Mouse (Mus musculus) C2C12 (cell line): Measurements from ENCODE around the gene Olfr769. TPM values are rescaled to one million over a fixed set of nuclear protein-coding genes. Genes with fewer than 3 reads are reported as not detected.

Source experiments
- H3K27me3 ChIP-seq: one replicate; pipeline ENCODE4 v1.6.1; 2011; ENCODE audit not compliant: control insufficient read depth, insufficient read depth, insufficient read length
- H3K36me3 ChIP-seq: one replicate; pipeline ENCODE4 v1.6.1; 2011; ENCODE audit not compliant: control insufficient read depth, insufficient read depth
- H3K4me3 ChIP-seq: one replicate; pipeline ENCODE4 v1.5.1; 2011; ENCODE audit warnings: mild to moderate bottlenecking, control low read depth; ENCODE audit not compliant: poor library complexity, insufficient read depth, severe bottlenecking
- H3K79me2 ChIP-seq: one replicate; pipeline ENCODE4 v1.6.1; 2011; ENCODE audit not compliant: control insufficient read depth, insufficient read depth
- H3K79me3 ChIP-seq: one replicate; pipeline ENCODE4 v1.6.1; 2011; ENCODE audit warnings: low read depth, control low read depth
- H3ac ChIP-seq: one replicate; pipeline ENCODE3; 2011; ENCODE audit warnings: low read depth; ENCODE audit not compliant: control insufficient read depth, insufficient read length
- FOSL1 ChIP-seq: IDR thresholded peaks from one replicate; pipeline ENCODE4 v1.8.0; 2011; ENCODE audit warnings: mild to moderate bottlenecking, low read length; ENCODE audit not compliant: poor library complexity, insufficient read depth, severe bottlenecking
- MAX ChIP-seq: IDR thresholded peaks from one replicate; pipeline ENCODE4 v1.6.1; 2011; ENCODE audit warnings: mild to moderate bottlenecking, control low read depth
- polyA plus RNA-seq: library from polyadenylated mRNA; unstranded; fragments of >200 nt; fragmentation: generic; extraction: Trizol; gene quantifications from one replicate; pipeline ENCODE4 v1.2.1, GENCODE M21; 2012; ENCODE audit warnings: missing spikeins

The Olfr769 gene
- polyA plus RNA-seq, 1 experiment, result not detected

DNA sequence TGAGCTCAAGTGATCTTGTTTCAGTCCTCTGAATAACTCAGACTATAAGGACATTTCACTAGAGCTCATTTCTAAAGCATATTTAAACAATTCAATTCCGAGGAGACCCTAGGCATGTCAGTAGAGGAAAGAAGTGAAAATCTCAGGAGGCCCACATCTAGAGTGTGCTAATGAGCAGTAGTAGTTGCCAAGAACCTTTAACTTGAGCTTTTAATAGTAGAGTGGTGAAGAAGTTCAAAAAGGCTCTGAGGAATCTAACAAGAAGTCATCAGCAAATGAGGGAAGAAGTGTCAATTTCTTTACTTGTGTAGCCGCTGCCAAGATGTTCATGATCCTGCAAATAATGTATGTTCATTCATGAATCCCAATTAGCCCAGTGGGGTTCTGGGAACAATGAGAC lies 48.8 kb downstream of the Olfr769 start, which contains the start of gene Olfr766-ps1:
Gene Olfr766-ps1, minus strand, starts transcription at position 101 of the 400 bp plus-strand sequence.
- Histone ChIP-seq H3K79me2 (no peaks in the 10 kb centered on the region), H3ac (no peak within 1 kb of the TSS), H3K4me3 (no peak within 1 kb of the TSS), H3K79me3 (no peaks in the 10 kb centered on the region), H3K27me3 (no peaks in the 10 kb centered on the region), H3K36me3 (no peaks in the 10 kb centered on the region)
- TF ChIP-seq FOSL1 (no peak), MAX (no peak)

Other genes with a start within 250 kb of the Olfr769 start
- gene Gdf11, start 226.1 kb downstream of the Olfr769 start, polyA plus RNA-seq, result 17.0 TPM
- gene Cd63, start 216.9 kb downstream of the Olfr769 start, polyA plus RNA-seq, result 2,043 TPM
- gene Rdh5, start 195.0 kb downstream of the Olfr769 start, polyA plus RNA-seq, result 12.6 TPM
- gene Bloc1s1, start 193.8 kb downstream of the Olfr769 start, polyA plus RNA-seq, result 204 TPM
- 100 TPM for gene Itga7, start 184.0 kb downstream of the Olfr769 start, polyA plus RNA-seq
- not detected for gene Mettl7b, start 156.9 kb downstream of the Olfr769 start, polyA plus RNA-seq
- not detected for gene Olfr9, start 128.4 kb downstream of the Olfr769 start, polyA plus RNA-seq
- gene Olfr763, start 107.1 kb downstream of the Olfr769 start, polyA plus RNA-seq, result not detected
- gene Olfr764-ps1, start 78.0 kb downstream of the Olfr769 start, polyA plus RNA-seq, result not detected
- gene Olfr765, start 67.9 kb downstream of the Olfr769 start, polyA plus RNA-seq, result not detected
- gene Olfr766-ps1, start 48.9 kb downstream of the Olfr769 start, polyA plus RNA-seq, result not detected
- not detected for gene Olfr767, start 35.0 kb downstream of the Olfr769 start, polyA plus RNA-seq
- not detected for gene Olfr768, start 18.5 kb downstream of the Olfr769 start, polyA plus RNA-seq
- gene Olfr770, start 21.1 kb upstream of the Olfr769 start, polyA plus RNA-seq, result not detected
- gene Olfr771, start 46.9 kb upstream of the Olfr769 start, polyA plus RNA-seq, result not detected
- not detected for gene Olfr772, start 60.1 kb upstream of the Olfr769 start, polyA plus RNA-seq
- gene Olfr773, start 69.6 kb upstream of the Olfr769 start, polyA plus RNA-seq, result not detected
- not detected for gene Olfr774, start 118.3 kb upstream of the Olfr769 start, polyA plus RNA-seq
- not detected for gene Olfr775, start 130.6 kb upstream of the Olfr769 start, polyA plus RNA-seq
- gene Olfr776, start 141.3 kb upstream of the Olfr769 start, polyA plus RNA-seq, result not detected
- not detected for gene Olfr777, start 153.6 kb upstream of the Olfr769 start, polyA plus RNA-seq
- not detected for gene Olfr780, start 200.3 kb upstream of the Olfr769 start, polyA plus RNA-seq
- gene Olfr781, start 211.0 kb upstream of the Olfr769 start, polyA plus RNA-seq, result not detected
- gene Olfr782, start 231.0 kb upstream of the Olfr769 start, polyA plus RNA-seq, result not detected